Mouse (Mus musculus) mouse embryonic stem cell (cell line): Measurements from ENCODE around the gene Gramd1b.

Experiments
- in situ Hi-C, 2 experiments: fragments of 300-500 bp; cut with MboI; formaldehyde crosslinking; loops; 1 replicate in 1 of 2; 3 replicates in 1 of 2; pipeline ENCODE4 v1.14.3; 2019 to 2020; ENCODE audit warnings: low sequenced_read_pairs in 2 of 2, low pct_unique_long_range_greater_than_20kb in 1 of 2, mixed read lengths in 1 of 2; ENCODE audit not compliant: unreplicated experiment in 1 of 2

The Gramd1b gene

GRCm38 (mm10) chr9:40391359-40391758 is 139.8 kb downstream of the Gramd1b start:
- in situ Hi-C loops: no loop called here

- in situ Hi-C loops: no loop called here
These were observed 140.3 kb downstream of the Gramd1b start for GRCm38 (mm10) chr9:40390904-40391303.

DNA sequence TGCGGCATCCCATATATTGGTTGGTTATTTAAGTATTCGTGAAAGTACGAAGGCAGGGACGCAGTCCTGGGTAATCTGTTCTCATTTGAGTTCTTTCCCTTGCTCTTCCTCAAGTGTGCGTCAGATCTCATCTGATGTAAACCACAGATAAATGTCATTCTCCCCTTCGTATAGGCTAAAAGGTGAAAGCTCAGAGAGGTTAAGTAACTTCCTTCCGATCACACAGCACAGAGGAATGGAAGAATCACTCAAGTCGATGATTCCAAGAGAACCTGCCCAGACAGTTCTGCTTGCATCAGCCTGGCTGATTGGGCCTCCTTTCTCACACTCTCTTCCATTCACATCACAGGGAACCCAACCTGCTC is 140.8 kb downstream of the Gramd1b start:
- in situ Hi-C loops: no loop called here

DNA sequence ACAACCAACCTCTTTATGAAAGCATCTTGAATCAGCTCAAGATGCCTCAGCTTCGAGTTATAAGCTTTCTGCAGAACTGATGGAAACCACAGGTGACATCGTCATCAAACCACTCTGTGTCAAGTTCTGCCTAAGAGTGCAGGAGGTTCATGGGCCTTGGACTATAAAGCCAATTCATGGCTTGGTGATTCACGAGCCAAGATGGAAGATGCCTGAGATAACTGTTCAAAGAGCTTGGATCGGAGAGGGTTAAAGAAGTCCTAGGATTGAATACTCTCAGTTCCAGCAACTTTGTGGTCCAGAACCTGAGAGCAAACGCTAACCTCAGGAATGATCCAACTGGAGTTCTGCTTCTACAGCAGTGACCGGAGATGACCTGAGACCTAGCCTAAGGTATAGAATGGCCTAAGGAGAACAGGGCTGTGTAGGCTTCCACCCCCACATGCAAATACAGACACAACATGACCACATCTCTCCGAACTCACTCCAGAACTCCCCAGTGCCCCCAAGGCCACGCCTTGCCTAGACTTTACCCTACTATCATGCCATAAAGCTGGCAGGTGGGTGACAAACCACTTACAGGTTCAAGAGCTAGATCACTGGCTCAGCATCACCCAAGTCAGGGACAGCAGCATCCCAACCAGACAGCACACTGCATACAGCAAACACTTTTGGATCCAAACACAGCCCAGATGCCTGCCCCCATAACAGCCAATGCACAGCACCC is 141.4 kb downstream of the Gramd1b start:
- in situ Hi-C loops: no loop called here

DNA sequence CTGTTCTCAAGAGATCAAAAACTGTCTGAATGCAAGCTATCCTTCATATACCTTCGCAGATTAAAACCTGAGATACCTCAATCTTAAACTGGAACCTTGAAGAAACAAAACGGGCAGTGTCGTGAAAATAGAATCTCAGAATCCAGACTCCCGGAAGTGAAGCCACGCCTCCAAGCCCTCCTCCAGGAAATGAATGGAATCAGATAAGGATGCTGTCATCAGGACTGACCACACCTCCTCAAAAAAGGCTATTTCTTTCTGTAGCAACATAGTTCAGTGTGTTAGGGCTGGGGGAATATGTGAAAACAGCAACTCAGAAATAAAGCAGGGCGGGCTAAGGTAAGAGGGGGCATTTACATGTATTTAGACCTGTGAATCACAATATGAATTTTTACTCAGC is 142.0 kb downstream of the Gramd1b start:
- in situ Hi-C loops: no loop called here

DNA sequence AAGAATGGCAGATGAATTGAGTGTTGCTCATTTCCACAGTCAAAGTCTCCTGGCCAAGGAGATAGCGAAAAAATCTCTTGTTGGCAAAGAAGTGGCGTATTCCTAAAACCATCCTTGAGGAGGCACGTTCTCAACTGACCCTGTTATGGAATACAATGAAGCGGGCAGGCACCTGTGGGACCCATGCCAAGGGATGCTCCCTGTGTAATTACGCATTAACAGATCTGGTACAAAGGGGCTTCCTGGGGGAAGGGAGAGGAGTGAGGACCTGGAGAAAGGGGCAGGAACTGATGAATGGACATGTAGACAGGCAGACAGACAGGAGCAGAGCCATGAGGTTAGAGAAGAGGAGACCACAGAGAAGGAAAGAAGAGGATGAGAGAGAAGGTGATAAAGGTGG is 146.4 kb downstream of the Gramd1b start:
- in situ Hi-C loops: no loop called here

DNA sequence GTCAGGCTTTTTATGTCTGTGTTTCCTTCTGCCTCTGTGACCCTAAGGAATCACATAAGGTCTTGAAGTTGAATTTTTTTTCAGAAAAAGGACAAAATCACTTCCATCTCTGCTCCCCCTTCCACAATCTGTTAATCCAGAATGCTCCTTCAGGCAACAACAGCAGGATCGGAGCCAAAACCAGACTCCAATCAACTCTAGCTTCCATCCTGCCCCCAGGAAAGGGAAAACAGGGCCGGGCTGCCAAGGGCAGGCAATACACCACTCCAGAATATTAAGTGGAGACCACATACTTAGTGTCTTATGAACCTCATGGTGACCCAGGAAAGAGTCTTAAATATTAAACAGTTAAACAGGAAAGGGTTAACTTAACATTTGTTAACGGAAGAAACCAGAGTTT is 148.7 kb downstream of the Gramd1b start:
- in situ Hi-C loops: no loop called here

GRCm38 (mm10) chr9:40381416-40382411 is 149.5 kb downstream of the Gramd1b start:
- in situ Hi-C loops: no loop called here

DNA sequence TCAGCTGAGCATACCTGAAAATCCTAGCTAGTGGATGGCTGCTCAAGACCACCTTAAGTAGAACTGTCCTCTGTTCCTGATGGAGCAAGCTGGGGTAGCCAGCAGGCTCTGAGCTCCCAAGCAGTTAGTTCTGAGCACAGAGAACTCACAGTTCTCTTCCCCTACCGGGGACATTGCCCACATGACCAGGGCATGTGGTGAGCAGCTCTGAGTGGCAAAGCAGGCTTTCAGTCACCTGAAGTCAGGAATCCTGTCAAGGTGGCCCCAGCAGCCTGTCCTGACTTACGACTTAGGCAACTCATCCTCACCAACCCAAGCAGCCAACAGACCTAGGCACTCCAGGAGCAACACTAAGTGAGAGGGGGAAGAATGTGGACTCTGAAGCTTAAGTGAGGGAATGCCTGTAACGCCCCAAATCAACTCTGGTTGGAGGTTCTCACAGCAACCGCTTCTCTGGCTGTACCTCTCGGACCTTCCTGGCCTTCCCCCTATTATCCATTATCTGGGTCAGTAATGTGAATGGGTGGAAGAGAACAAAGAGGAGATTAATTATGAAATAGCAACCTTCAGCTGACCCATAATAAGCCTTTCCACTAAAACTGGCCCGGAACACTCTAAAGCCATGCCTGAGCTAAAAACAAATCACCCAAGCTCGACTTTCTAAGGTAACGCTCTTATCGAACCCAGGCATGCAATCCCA is 154.3 kb downstream of the Gramd1b start:
- in situ Hi-C loops: no loop called here

GRCm38 (mm10) chr9:40376139-40376541 is 155.0 kb downstream of the Gramd1b start:
- in situ Hi-C loops: no loop called here

DNA sequence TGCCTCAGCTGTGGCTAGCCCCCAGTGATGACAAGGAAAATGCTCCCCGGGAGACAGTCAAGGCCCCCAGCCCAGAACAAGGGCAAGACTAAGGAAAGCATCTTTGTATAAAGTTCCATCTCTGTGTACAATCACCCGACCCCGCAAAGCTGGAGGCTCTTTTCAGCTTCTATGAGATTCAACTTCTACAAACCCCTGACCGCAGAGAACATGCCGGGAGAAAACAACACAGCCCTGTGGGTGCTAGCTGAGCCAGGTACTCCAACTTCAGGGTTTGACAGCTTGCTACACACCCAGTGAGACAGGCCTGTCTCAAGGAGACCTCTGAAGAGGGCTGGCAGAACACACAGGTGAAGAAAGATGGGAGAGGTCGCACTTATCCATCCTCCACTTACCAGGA is 155.7 kb downstream of the Gramd1b start:
- in situ Hi-C loops: no loop called here

GRCm38 (mm10) chr9:40374992-40375391 is 156.2 kb downstream of the Gramd1b start:
- in situ Hi-C loops: no loop called here

DNA sequence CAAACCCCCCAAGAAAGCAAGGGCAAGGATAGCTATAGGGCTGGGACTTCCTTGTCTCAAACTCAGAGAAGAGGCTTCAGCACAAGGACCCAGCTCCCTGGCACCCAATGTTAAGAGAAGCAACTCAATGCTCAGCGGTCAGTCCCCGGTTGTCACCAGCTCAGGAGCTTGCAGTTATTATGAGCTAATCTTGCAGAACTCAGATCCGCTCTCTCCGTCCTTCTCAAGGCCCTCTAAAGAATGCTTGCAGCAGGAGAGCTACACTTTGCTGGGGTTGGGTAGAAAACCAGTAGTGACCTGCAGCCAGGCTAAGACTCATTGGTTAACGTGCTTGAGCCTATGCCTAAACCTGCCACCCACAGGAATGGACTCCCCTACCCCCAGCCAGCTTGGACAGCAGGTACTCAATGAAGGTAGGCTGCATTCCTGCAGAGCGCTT is 156.6 kb downstream of the Gramd1b start:
- in situ Hi-C loops: no loop called here

DNA sequence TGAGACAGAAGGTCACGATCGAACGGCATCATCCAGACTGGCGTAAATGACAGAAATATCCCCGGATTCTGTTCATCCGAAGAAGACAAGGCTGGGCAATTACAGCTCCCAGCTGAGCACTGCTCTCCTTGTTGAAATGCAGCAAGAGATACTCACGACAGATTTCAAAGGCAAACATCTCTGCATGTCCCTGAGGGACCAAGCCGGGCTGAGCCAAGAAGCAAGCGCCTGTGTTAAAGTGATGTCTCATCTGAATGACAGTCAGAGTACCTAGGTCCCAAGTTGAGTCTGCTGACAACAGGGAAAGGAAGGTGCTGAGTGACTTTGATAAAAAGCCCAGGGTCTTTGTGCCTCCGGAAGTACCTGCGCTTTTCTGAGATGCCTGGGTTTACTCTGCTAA is 157.1 kb downstream of the Gramd1b start:
- in situ Hi-C loops: no loop called here

DNA sequence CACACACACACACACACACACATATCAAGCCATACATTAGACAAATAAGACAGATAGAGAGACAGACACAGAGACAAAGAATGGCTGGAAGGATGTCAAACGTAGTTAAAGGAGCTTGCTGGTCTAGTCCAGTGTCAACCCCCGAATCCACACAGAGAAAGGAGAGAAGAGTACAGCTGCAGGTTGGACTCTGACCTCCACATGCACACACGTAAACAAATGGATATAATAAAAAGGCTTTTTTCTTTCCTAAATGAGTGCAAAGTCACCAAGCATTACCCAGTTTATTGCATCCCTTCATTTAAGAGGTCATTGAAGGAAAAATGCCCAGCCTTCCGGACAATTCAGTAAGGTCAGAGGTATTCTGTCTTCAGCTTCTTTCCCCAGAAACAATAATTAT is 161.0 kb downstream of the Gramd1b start:
- in situ Hi-C loops: no loop called here

- in situ Hi-C loops: no loop called here
These were observed 164.4 kb downstream of the Gramd1b start for GRCm38 (mm10) chr9:40366795-40367194.

DNA sequence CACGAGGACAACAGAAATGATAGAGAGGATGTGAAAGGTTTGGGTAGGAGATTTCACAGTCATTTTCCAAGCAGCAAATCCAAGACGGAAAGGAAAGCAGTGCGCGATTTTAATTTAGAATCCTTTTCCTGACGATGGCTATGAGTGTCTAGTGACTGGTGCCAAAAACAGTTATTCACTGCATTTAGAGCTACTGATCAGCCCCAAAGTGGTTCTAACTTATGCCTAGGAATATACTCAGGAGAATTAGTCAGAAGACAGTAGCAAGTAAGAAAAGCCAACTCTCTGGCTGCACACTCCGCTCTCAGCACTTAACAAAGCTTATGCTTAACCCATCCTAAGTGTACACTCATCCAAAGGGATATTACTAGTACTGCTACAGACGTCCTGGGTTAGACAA is 166.9 kb downstream of the Gramd1b start:
- in situ Hi-C loops: no loop called here

DNA sequence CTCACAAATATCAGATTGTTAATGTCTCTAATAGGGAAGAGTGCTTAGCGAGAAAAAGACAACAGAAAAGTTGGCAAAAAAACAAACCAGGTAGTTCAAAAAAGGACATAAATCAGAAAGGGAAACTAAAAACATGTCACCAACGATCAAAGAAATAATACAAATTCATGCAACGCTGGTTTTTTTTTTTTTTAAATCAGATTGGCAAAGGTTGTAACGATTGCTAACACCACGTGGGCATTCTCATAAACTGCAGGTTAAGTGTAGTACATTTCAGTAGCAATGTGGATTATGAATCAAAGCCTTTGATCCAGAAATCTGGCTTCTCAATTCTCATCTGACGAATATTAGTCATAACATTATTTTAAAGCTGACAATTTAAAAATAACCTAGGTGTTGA is 169.2 kb downstream of the Gramd1b start:
- in situ Hi-C loops: no loop called here

DNA sequence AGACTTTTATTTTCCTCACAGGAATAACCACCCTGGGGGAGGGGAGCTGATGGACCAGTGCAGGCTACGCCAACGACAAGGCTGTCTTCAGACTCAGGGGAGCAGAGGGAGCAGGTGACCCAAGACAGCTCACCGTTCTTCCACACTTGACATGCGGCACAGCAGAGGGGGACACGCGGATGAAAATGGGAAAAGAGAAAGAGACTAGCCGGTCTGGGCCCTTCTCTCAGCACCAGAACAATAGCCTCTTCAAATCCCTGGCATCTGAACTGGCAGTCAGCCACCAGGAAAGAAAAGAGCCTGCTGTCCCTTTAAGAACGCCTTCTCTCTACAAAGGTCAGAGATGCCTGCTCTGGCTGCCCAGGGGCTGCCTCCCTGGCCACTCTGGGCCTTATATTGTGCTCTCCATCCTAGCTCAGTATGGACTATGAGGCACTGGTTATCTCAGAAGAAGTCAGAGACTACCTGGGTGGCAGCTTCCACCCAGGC is 172.7 kb downstream of the Gramd1b start:
- in situ Hi-C loops: no loop called here
